Mouse (Mus musculus): ENCODE data around the gene Ugdh. TPM values are rescaled to one million over a fixed set of nuclear protein-coding genes. Genes with fewer than 3 reads are reported as not detected.

The Ugdh gene
- total RNA-seq, 2 experiments from 2014 or later, result 46.9 to 47.9 TPM

- DNase-seq, result no peak
Measured at GRCm38 (mm10) chr5:65428321-65428720, 7.4 kb downstream of the Ugdh start.

- DNase-seq, result no peak
Measured at GRCm38 (mm10) chr5:65425251-65425650, 10.5 kb downstream of the Ugdh start.

DNA sequence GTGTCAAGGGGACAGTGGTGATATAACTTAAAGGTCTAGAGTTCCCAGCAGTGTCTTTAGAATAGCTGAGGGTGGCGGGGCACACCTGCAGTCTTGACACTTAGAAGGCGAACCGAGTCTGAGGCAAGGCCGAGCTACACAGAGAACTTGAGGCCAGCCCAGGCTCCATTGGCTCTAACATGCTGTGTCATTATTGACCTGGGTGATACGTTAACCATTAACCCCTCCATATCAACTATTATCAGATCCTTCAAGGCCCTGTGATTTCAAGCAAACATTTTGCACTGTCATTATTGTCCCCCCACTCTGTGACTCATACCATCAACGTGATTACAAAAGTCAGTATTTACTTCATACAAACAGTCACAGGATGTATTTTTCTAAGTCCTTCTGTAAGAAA, 11.5 kb downstream of the Ugdh start:
- DNase-seq, result no peak

DNA sequence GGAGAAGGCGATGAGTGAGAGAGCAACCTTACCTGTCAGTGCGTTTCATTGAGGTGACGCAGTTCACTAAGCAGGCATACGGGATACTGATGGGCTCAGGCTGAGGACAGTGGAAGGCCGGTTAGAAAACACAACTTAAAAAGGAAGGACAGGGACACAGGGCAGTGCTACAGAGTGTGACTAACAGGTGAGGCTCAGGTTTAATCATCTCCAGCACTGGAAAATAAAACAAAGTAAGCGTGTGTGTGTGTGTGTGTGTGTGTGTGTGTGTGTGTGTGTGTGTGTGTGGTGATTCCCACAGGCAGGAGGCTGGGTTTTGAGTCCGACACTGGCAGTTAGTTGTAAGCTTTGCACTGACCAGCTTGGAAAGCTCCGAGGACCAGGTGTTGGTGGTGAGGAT, 12.9 kb downstream of the Ugdh start:
- DNase-seq, result no peak

DNA sequence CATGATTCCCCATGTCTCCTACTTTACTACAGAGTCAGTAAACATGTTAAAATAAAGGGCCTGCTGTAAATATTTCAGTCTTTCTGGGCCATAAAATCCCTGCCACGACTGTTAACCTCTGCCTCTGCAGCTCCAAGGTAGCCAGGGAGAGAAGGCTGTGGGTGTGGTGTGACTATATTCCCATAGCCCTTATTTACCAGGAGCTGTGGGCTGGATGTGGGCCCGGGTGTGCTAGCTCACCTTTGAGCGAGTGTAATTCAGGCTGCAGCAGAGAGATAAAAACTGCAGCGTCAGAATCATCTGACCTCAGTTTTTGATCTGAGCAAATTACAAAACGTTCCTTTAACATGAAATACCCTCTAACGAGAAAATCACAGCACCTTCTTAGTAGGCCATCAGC, 14.9 kb downstream of the Ugdh start:
- no peak for DNase-seq

GRCm38 (mm10) chr5:65419136-65419535, 16.6 kb downstream of the Ugdh start:
- DNase-seq, result no peak

GRCm38 (mm10) chr5:65415653-65416458, 19.9 kb downstream of the Ugdh start:
- peak; percentile 31 for DNase-seq

- DNase-seq, result no peak
Measured at GRCm38 (mm10) chr5:65407989-65408388, 27.8 kb downstream of the Ugdh start.

GRCm38 (mm10) chr5:65401251-65401994, 34.3 kb downstream of the Ugdh start:
- DNase-seq, result peak; percentile 88

GRCm38 (mm10) chr5:65394425-65394824, 41.3 kb downstream of the Ugdh start:
- no peak for DNase-seq

- DNase-seq, result no peak
Measured at GRCm38 (mm10) chr5:65391753-65392152, 44.0 kb downstream of the Ugdh start.

DNA sequence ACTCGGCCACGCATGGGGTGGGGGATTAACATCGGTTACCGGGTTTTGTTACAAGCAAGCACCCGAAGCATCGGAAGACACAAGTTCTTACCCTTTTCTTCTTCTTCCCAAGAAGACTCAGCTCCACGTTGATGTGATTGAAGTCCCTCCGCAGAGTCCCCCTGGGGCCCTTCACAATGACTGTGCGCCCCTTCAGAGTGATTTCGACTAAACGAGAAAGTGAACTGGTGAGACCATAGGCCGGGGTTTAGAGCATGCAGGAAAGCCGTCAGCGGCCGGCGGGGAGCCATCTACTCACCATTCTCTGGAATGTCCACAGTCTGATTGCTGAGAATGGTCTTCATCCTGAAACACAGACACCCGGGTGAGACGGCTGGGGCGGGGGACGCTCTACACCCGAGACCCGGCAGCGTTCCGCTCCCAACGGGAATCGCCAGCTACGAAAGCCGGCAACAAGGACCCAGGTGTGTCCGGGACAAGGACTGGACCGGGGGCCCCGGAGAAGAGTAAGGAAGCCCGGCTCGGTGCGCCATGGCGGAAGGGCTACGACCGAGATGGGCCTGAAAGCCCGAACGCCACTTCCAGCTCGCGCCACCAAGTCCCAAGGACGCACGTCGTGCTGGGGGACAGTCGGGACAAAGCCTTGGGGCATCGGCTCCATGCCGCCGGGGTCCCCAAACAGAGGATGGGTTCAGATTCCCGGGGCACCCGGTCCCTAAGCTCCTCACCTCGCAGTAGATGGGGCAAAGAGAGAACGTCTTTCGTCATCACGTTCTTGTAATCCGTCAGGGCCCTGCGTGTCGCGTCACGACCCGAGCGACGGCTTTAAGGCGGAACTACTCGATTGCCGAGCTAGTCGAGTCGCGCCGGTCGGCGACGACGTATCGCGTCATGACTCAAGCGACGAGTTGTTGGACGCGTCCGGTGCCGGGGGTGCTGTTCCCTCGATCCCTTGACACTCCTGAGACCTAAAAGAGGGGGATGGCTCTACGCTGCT, 44.8 kb downstream of the Ugdh start, which contains the start of the genes Rpl9 and Lias:
Rpl9 (minus strand) TSS at position 797 of the 997 bp plus-strand sequence.
Lias (plus strand) TSS at position 850 of the 997 bp plus-strand sequence.
- DNase-seq, result peak; percentile 99

DNA sequence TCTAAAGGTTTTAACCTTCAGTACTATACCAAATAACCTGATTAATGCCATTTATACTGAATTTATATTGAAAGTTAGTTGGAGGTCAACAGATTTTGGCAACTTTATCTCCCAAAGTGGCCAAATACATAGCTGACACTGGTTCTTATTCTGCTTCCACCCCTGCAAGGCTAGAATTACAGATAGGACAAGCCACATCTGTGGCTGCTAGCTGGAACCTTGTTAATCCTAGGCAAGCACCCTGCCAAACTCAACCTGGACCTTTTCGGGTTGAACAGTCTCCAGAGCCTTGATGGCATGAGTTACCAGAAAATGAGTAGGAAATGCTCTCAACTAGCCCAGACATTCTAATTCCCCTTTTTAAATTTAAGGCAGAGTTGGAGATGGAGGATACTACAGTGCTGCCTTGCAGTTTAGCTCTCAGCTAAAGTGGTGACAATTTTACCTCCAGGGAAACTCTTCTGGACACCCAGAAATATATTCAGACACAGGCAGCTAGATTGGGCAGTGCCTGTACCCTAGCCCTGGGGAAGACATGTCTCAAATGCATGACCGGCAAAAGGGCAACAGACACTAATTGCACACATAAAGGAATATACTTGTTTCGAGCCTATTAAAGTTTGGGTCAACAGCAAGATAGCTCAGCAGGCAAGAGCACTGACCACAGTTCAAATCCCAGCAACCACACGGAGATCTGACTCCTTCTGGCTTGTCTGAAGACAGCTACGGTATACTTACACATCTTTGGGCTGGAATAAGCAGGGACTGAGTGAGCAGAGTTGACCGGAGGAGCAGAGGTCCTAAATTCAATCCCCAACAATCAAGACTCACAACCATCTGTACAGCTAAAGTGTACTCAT, 48.5 kb downstream of the Ugdh start:
- no peak for DNase-seq

DNA sequence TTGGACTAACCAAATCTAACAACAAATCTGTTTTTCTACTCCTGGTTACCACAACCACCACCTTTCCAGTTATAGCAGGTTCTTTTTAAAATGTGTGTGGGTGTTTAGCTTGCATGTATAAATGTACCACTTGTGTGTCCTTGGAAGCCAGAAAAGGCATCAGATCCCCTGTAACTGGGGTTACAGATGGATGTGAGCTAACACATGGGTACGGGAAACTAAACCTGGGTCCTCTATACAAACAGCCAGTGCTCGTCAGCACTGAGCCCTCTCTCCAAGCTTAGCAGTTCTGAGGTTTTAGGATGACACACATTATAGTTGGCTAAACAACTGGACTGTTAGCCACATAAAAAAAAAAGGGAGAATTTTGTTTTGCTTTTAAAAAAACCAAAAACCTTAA, 50.0 kb downstream of the Ugdh start:
- DNase-seq, result no peak

DNA sequence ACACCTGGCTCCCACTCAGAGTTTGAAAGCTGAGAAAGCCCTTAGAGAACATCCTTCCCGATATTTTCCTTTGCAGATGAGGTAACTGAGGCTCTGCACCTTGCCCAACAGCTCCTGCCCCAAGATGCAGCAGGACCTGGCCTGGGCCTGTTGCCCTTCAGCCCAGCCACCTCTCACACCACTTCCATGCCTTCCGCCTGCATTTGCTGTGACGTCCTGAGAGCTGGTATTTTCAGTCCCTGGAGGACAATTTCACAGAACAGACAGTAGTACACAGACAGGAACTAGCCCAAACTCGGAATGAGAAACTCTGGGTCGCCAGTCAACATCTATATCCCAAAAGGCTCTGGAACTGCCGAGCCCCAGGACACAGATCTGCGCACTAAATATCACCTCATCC, 61.0 kb downstream of the Ugdh start:
- peak; percentile 26 for DNase-seq

DNA sequence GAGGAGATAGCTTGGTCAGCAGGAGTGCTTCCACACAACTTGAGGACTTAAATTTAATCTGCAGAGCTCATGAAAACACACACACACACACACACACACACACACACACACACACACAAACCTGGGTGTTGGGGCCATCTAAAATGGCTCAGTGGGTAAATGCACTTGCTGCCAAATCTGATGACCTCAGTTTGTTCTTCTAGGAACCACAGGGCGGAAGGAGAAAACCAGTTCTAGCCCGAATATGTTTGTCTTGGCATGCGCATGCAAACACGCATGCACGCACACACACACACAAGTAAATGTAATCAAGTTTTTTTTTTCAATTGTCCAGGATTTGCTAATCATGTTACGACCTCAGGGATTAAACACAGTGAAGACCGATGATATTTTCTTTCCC, 64.2 kb downstream of the Ugdh start:
- DNase-seq, result no peak

- no peak for DNase-seq
Measured at GRCm38 (mm10) chr5:65367837-65368236, 67.9 kb downstream of the Ugdh start.

Data from adrenal gland, postnatal 10 days (tissue).